ENCODE assay signal across 8 mouse cellular contexts in genomic region chr16:64851563-64852362, GRCm38 (mm10). TPM values are rescaled to one million over a fixed set of nuclear protein-coding genes. Genes with fewer than 3 reads are reported as not detected.
DNase-seq lines count a peak whose midpoint lies in the region; ATAC-seq and TF ChIP-seq lines count a peak whose summit lies in the region.

Zfp654 (minus strand) TSS chr16:64851652.
Cggbp1 (plus strand) TSS chr16:64851996.

- no peaks in the 10 kb centered on the region for H3K9me3 ChIP-seq in G1E (replicated peaks)
- no peaks in the 10 kb centered on the region for H3K9me3 ChIP-seq in forebrain, embryonic 16.5 days (ENCODE audit: control insufficient read depth, low read length)
- H3K9me3 ChIP-seq in lung, embryonic 14.5 days (ENCODE audit: low read depth, low read length): no peaks in the 10 kb centered on the region

- intact Hi-C loops in heart, postnatal 36 days (cut with DNase I): loop anchor here (1.0 to 10.0 kb wide), 4 partner anchors 21 to 1997 kb away; partner anchors contain the start of genes 4930453N24Rik and Pros1

- H3K9ac ChIP-seq in forebrain, embryonic 16.5 days (replicated peaks; ENCODE audit: low read depth, low read length): peak within 1 kb of the TSS; percentile 95
- peak within 1 kb of the TSS; percentile 95 for H3K9ac ChIP-seq in lung, embryonic 14.5 days

- peak within 1 kb of the TSS; percentile 94 for H3K4me3 ChIP-seq in G1E (ENCODE audit: low read depth, low read length)
- peak within 1 kb of the TSS; percentile 99 for H3K4me3 ChIP-seq in forebrain, embryonic 16.5 days (replicated peaks; ENCODE audit: low read length)
- peak within 1 kb of the TSS; percentile 99 for H3K4me3 ChIP-seq in layer of hippocampus, adult 2 months
- H3K4me3 ChIP-seq in lung, embryonic 14.5 days (ENCODE audit: low read depth, low read length): peak within 1 kb of the TSS; percentile 94
- peak within 1 kb of the TSS; percentile 80 for H3K4me3 ChIP-seq in olfactory bulb, adult 2 months (ENCODE audit: insufficient read depth, low read depth, low read length)
- peak within 1 kb of the TSS; percentile 97 for H3K4me3 ChIP-seq in thymus, adult 2 months (ENCODE audit: control insufficient read depth, insufficient read depth, low read length)

- H3K27ac ChIP-seq in forebrain, embryonic 16.5 days (ENCODE audit: low read length): peak within 1 kb of the TSS; percentile 96
- H3K27ac ChIP-seq in layer of hippocampus, adult 2 months: peak within 1 kb of the TSS; percentile 96
- peak within 1 kb of the TSS; percentile 97 for H3K27ac ChIP-seq in lung, embryonic 14.5 days (ENCODE audit: low read depth)
- H3K27ac ChIP-seq in olfactory bulb, adult 2 months (ENCODE audit: insufficient read depth, low read depth, low read length): peak within 1 kb of the TSS; percentile 80
- H3K27ac ChIP-seq in thymus, adult 2 months (ENCODE audit: control insufficient read depth, insufficient read depth, low read length): peak within 1 kb of the TSS; percentile 63

- peaks cover 23% of the 10 kb centered on the region for H3K4me1 ChIP-seq in G1E (ENCODE audit: insufficient read depth, low read depth, low read length)
- peaks cover 21% of the 10 kb centered on the region for H3K4me1 ChIP-seq in forebrain, embryonic 16.5 days (replicated peaks; ENCODE audit: control insufficient read depth, insufficient read depth, low read length)
- H3K4me1 ChIP-seq in lung, embryonic 14.5 days (ENCODE audit: insufficient read depth): 0 out of 2 replicates have a peak, but pooled peaks cover 2% of the 10 kb centered on the region
- H3K4me1 ChIP-seq in olfactory bulb, adult 2 months (ENCODE audit: control insufficient read depth, insufficient read depth, low read length): peaks cover 2% of the 10 kb centered on the region; the same call in 1 of the 2 replicates
- H3K4me1 ChIP-seq in thymus, adult 2 months (replicated peaks; ENCODE audit: control insufficient read depth, insufficient read depth, low read length): peaks cover 6% of the 10 kb centered on the region

- peaks cover 29% of the 10 kb centered on the region for H3K36me3 ChIP-seq in G1E (replicated peaks)
- peaks cover 13% of the 10 kb centered on the region for H3K36me3 ChIP-seq in forebrain, embryonic 16.5 days (ENCODE audit: control insufficient read depth, insufficient read depth)
- H3K36me3 ChIP-seq in lung, embryonic 14.5 days (ENCODE audit: insufficient read depth): peaks cover 26% of the 10 kb centered on the region
- H3K36me3 ChIP-seq in thymus, adult 2 months (ENCODE audit: control insufficient read depth, insufficient read depth, low read length): peaks cover 12% of the 10 kb centered on the region

- peak; percentile 99 for ATAC-seq in G1E (ENCODE audit: extremely low read depth, insufficient number of reproducible peaks, low FRiP score, poor library complexity, severe bottlenecking)
- ATAC-seq in forebrain, embryonic 16.5 days: peak; percentile 100
- peak; percentile 100 for ATAC-seq in lung, embryonic 14.5 days (ENCODE audit: insufficient read depth)

- no peak for TF ChIP-seq CTCF in G1E (IDR thresholded peaks at IDR 0.05; ENCODE audit: low read depth, low read length)
- TF ChIP-seq CTCF in layer of hippocampus, adult 2 months (conservative IDR thresholded peaks at IDR 0.05): no peak; the same call in 1 of the 2 replicates
- TF ChIP-seq CTCF in lung, embryonic 14.5 days (IDR thresholded peaks at IDR 0.05; ENCODE audit: low read depth): no peak
- TF ChIP-seq CTCF in olfactory bulb, adult 2 months (IDR thresholded peaks at IDR 0.05; ENCODE audit: insufficient read depth, low read depth, low read length): no peak
- peak; percentile 47; the same call in 1 of the 2 replicates for TF ChIP-seq CTCF in thymus, adult 2 months (IDR thresholded peaks at IDR 0.05; ENCODE audit: borderline replicate concordance, control insufficient read depth, extremely low read depth, insufficient read depth, low read length, poor library complexity)

- whole genome bisulfite sequencing in forebrain, embryonic 16.5 days: under 1% methylated on average over 80 of the region's 85 CpGs
- under 1% methylated on average over 71 of the region's 85 CpGs for WGBS in lung, embryonic 14.5 days
- WGBS in olfactory bulb, adult 2 months: under 1% methylated on average over 79 of the region's 85 CpGs
- WGBS in thymus, adult 2 months: under 1% methylated on average over 82 of the region's 85 CpGs

- peak; percentile 86 for TF ChIP-seq POLR2A in olfactory bulb, adult 2 months (IDR thresholded peaks at IDR 0.05; ENCODE audit: insufficient read depth, low read depth, low read length)
- TF ChIP-seq POLR2A in thymus, adult 2 months (IDR thresholded peaks at IDR 0.05; ENCODE audit: control insufficient read depth, extremely low read depth, insufficient read depth, low read length, poor library complexity): peak; percentile 96

- DNase-seq in G1E (ENCODE audit: low spot score): peak; percentile 97
- DNase-seq in cerebellum, adult 18-20 months: peak; percentile 99 to 100
- peak; percentile 99 to 100 for DNase-seq in heart, postnatal 36 days
- DNase-seq in layer of hippocampus, adult 2 months (ENCODE audit: low spot score in 2 of 2): peak; percentile 99 to 100
- peak; percentile 99 for DNase-seq in lung, embryonic 14.5 days
- peak; percentile 100 for DNase-seq in thymus, adult 2 months

- H3K4me2 ChIP-seq in forebrain, embryonic 16.5 days (ENCODE audit: low read length): peak within 1 kb of the TSS; percentile 97
- peak within 1 kb of the TSS; percentile 88 for H3K4me2 ChIP-seq in lung, embryonic 14.5 days

- no peaks in the 10 kb centered on the region for H3K27me3 ChIP-seq in G1E (ENCODE audit: insufficient read depth, low read length)
- no peaks in the 10 kb centered on the region for H3K27me3 ChIP-seq in forebrain, embryonic 16.5 days (replicated peaks; ENCODE audit: control insufficient read depth, insufficient read depth, low read length)
- no peaks in the 10 kb centered on the region for H3K27me3 ChIP-seq in lung, embryonic 14.5 days (ENCODE audit: insufficient read depth, low read length)
- H3K27me3 ChIP-seq in thymus, adult 2 months (ENCODE audit: control insufficient read depth, insufficient read depth, low read length): no peaks in the 10 kb centered on the region

RNA-seq across cellular contexts. Expression of gene Zfp654, which starts in this region (rescaled TPM):
- 64.0 and 73.3 TPM in 2 replicates for total RNA-seq in G1E (2014; fragmentation: Nextera tagmentation)
- total RNA-seq in G1E (2017): 29.0 and 30.6 TPM in 2 replicates
- 1.9 and 2.0 TPM in 2 replicates for polyA plus RNA-seq in G1E (2012)
- polyA plus RNA-seq in forebrain, embryonic 16.5 days (2015; fragmentation: Nextera tagmentation; extraction: Ambion mirVana): 7.0 and 8.5 TPM in 2 replicates
- total RNA-seq in heart, postnatal 36 days (2021): 10 to 100 TPM in 1 of 2 experiments, 1 to 10 TPM in 1; 9.6 to 10.9 TPM
- 10 to 100 TPM; 14.9 to 15.8 TPM for total RNA-seq in layer of hippocampus, adult 2 months (2021)
- polyA plus RNA-seq in lung, embryonic 14.5 days (2014; fragmentation: Nextera tagmentation; extraction: Ambion mirVana): 7.5 and 8.0 TPM in 2 replicates
- polyA plus RNA-seq in olfactory bulb, adult 2 months (2012; ENCODE audit: insufficient read depth, insufficient read length, low replicate concordance, missing spikeins): 48.4 TPM in 1 of 2 replicates, not detected in the other
- 1.9 and 2.0 TPM in 2 replicates for polyA plus RNA-seq in thymus, adult 2 months (2012; rRNA removed)

RNA-seq across cellular contexts. Expression of gene Cggbp1, which starts in this region (rescaled TPM):
- total RNA-seq in G1E (2014; fragmentation: Nextera tagmentation): 150 and 152 TPM in 2 replicates
- 70.0 and 76.4 TPM in 2 replicates for total RNA-seq in G1E (2017)
- 34.8 and 37.2 TPM in 2 replicates for polyA plus RNA-seq in G1E (2012)
- 81.8 and 98.0 TPM in 2 replicates for polyA plus RNA-seq in forebrain, embryonic 16.5 days (2015; fragmentation: Nextera tagmentation; extraction: Ambion mirVana)
- 10 to 100 TPM; 39.4 to 40.0 TPM for total RNA-seq in heart, postnatal 36 days (2021)
- 10 to 100 TPM; 60.2 to 61.3 TPM for total RNA-seq in layer of hippocampus, adult 2 months (2021)
- 114 TPM in 2 replicates for polyA plus RNA-seq in lung, embryonic 14.5 days (2014; fragmentation: Nextera tagmentation; extraction: Ambion mirVana)
- polyA plus RNA-seq in olfactory bulb, adult 2 months (2012; ENCODE audit: insufficient read depth, insufficient read length, low replicate concordance, missing spikeins): not detected in 2 replicates
- polyA plus RNA-seq in thymus, adult 2 months (2012; rRNA removed): 14.9 and 16.2 TPM in 2 replicates

Comparison
In these comparisons a context has a peak if more than half of its experiments do, and no peak if none do; other contexts are left out.
1. Peak in every context shown above with its lines: DNase-seq, ATAC-seq, H3K4me3 ChIP-seq and H3K27ac ChIP-seq.